Mouse (Mus musculus) heart, adult 2 months (tissue): ENCODE data around the gene Clcc1.

Experiments
- CTCF ChIP-seq: fragments of 200-600 bp; IDR thresholded peaks from 2 replicates; pipeline ENCODE4 v1.8.1; 2022; ENCODE audit warnings: antibody characterized with exemption, mild to moderate bottlenecking, moderate library complexity
- POLR2A ChIP-seq: fragments of 200-500 bp; IDR thresholded peaks from 2 replicates; pipeline ENCODE4 v1.6.1; 2011; ENCODE audit warnings: mild to moderate bottlenecking, low read depth, low read length, control low read depth; ENCODE audit not compliant: insufficient read depth

DNA sequence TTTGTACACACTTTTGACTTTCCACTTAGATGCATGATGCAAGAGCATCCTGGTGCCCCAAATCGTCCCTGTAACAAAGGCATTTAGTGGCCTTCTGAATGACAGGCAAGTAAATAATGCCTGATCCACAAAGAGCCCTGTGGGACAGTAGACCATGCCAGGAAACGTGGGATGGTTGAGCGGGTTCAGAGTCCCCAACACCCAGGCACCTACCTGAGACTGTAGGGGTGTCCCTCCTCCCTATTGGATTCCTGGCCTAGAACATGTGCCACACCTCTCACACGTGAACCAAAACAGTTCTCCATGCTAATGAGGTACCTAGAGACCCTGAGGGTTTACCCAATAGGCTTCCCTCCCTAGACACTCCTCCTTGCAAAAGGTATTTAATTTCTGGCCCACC, 27.3 kb downstream of the Clcc1 start:
- no peak for TF ChIP-seq CTCF
- no peak for TF ChIP-seq POLR2A
